Mouse (Mus musculus) erythroblast, adult 5-6 weeks (primary cell): ENCODE measurements around the gene Tnxb. TPM values are rescaled to one million over a fixed set of nuclear protein-coding genes. Genes with fewer than 3 reads are reported as not detected.

Experiments
- ATAC-seq: replicated peaks from 2 replicates; pipeline ENCODE4 v1.8.0; 2016; ENCODE audit warnings: moderate number of reproducible peaks, mild to moderate bottlenecking, moderate TSS enrichment, inconsistent platforms; ENCODE audit not compliant: poor library complexity, low FRiP score, severe bottlenecking
- total RNA-seq, 2 experiments: library from RNA; stranded (forward) in 1 of 2; stranded (reverse) in 1 of 2; fragments of 150-400 nt in 1 of 2; fragments of 200-764, 138-1000 nt in 1 of 2; gene quantifications; 2 replicates each; pipeline versions ENCODE4 v1.2.3 to v1.2.4; 2015 to 2017; ENCODE audit warnings: low replicate concordance in 2 of 2

Gene Tnxb
- total RNA-seq, 2 experiments from 2014 or later = not detected

DNA sequence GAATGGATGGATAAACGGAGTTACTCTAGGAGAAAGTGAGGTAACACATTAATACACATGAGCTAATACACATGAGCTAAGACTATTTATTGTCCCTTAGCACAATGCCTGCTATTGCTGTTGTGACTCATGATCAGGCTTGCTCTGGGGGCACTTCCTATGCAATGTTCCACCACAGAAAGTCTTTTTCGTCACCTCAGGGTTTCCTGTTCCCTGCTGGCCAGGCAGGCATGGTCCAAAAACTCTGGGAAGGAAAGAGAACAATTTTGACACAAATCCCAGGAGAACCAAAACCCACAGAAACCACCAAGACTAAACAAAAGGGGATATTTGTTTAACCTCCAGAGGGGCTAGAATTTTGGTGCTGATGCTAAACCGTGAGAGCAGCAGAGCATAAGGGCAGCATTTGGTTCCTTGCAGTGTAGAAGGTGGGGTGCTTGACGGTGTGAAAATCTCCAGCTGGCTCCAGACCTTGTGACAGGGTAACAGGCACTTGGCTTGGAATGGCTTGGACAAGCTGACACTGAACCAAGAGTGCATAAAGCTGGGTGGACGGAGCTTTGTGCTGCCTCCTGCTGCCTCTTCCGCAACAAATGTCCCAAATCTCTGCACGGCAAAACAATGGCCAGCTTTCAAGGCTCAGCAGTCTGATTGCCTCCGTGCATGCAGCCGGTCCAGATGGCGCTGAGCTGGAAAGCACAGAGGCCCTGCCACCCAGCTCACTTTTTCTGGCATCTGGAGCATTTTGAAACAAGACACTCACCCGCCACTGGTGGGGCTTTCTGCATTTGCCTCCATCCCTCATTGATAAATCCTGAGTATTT, 29.3 kb upstream of the Tnxb start:
- no peak for ATAC-seq

DNA sequence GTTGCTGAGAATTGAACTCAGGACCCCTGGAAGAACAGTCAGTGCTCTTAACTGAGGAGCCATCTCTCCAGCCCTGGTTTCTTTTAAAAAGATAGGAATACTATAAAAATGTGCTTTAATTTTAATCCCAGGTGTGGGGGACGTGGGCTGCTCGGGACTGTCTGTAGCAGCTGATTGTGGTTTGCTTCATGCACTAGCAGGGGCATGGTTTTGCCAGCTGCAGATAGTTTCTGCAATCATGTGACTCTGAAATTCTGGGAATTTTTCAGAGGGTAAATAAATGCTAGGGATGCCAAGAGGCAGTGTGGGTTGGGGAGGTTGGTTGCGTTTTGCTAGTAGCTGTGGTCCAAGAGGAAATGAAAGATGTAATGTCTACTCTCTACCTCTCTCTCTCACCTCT, 28.4 kb upstream of the Tnxb start:
- no peak for ATAC-seq

DNA sequence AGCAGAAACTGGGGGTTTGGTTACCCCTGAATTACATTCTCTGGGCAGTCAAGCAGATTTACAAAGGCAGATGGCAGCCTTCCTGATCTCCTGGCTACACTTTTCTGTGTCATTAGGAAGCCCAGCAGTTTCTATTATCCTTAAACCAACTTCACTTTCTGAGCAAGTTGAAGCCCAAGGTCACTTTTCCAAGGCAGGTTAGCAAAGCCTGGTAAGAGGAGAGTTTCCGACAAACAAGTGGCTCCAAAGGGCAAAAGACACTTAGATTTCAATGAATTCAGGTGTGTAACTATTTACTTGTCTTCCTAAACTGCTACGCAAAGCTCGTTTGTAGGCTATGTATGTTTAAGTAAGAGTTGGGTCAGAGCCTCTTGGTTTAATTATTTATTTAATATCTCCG, 27.0 kb upstream of the Tnxb start:
- ATAC-seq = no peak

DNA sequence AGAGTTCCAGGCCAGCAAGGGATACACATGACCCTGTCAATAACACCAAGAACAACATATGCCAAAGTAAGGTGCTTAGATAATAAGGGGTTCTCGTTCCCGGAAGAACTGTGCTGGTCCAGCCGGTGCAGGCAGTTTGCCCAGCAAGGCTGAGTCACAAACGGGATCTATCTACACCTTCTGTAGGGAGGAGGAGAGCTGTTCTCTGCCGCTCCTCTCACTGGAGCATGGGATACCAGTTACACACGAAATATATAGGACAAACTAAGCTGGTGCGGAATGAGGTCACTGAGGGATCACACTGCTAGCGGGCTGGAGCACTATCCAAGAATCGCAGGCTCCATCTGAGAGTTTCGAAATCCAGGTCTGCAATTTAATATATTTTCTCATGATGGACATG, 26.4 kb upstream of the Tnxb start:
- ATAC-seq = no peak

DNA sequence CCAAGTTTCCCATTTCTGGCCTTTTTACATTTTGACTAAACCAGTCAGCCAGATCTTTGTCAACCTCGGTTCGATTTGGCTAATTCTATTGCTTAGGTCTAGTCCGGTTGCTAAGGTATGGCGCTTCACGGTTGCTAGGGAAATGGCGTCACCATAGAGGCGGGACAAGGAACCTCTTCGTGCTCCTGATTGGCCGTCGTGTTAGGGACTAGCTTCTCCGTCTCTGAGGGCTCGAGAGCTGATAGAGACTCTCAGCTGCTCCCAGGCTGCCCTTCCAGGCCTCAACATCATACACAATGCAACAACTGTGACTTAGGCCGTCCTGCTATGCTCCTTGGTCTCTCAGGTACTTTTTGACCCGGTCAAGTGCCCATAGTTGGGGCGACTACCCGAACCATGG, 25.7 kb upstream of the Tnxb start, which contains the start of gene Fkbpl:
Gene Fkbpl, plus strand, starts transcription at position 157 of the 400 bp plus-strand sequence.
- peak; percentile 74 for ATAC-seq

DNA sequence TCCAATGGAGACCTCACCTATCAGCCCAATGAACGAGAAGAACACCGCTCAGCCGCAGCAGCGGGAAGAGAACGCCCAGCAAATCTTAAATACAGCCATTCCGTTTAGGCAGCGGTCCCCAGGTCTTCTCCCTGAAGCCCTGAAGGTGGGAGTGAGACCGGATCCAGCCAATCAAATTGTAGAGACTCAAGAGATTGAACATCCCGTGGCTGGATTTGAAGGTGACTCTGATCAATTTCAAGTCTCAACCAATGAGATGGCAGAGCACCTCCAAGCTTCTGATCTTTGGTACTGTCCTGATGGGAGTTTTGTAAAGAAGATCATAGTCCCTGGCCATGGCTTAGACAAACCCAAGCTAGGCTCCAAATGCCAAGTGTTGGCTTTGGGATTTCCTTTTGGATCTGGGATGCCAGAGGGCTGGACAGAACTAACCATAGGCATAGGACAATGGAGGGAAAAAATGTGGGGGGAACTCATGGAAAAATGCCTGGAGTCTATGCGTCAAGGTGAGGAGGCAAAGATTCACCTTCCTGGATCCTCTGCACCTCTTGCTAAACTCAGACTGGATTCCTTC, 25.0 kb upstream of the Tnxb start:
- no peak for ATAC-seq

DNA sequence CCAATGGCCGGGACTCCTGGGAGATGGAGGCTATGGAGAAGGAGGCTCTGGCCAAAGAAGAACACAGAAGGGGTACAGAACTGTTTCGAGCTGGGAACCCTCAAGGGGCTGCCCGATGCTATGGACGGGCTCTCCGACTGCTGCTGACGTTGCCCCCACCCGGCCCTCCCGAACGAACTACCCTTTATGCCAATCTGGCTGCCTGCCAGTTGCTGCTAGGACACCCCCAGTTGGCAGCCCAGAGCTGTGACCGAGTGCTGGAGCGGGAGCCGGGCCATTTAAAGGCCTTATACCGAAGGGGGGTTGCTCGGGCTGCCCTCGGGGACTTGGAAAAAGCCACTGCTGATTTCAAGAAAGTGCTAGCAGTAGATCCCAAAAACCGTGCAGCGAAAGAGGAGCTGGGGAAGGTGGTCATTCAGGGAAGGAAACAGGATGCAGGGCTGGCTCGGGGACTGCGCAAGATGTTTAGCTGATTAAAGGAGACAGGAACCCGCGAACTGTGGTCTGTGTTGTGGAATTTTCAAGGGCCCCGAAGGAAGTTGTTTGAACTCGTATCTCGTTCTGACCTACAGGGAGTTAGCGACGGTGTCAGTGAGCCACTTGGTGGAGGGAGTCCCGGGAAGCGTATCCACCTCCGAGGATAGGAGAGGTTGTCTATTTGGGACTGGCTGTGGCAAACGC, 24.4 kb upstream of the Tnxb start:
- ATAC-seq = no peak

DNA sequence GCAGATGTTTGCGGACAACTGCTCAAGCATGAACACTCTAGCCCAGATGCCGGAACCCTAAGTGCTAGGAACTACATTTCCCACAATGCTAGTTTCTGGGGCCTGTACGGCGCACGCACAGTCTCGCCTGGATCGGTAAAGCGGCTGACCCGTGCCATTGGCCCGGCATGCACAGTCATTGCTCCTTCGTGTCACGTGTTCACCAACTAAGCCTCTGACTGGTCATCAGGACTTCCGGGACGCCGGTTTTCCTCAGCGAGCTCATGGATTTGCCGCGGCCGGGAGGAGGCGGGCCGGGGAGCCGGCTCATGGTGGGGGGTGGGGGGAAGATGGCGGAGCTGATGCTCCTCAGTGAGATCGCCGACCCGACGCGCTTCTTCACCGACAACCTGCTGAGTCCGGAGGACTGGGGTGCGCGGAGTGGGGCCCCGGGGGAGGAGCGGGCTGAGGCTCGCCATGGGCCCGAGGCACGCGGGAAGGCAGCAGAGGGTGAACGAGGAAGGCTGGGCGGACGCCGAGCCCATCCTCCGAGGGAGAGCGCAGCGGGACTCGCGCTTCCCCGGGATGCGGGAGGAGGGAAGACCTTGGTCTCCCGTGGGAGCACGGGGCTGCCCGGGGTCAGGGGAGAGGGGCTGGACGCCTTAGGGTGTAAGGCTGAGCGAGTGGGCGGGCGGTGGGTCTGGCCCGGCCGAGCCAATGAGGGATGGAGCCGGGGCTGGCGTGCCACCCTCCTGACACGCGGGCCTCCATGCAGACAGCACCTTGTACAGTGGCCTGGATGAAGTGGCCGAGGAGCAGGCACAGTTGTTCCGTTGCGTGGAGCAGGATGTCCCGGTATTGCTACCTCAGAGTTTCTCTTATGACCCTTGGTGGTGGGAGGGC, 23.2 kb upstream of the Tnxb start, which contains the start of gene Atf6b:
Gene Atf6b, plus strand, starts transcription at position 241 of the 882 bp plus-strand sequence.
- peak; percentile 93 for ATAC-seq

DNA sequence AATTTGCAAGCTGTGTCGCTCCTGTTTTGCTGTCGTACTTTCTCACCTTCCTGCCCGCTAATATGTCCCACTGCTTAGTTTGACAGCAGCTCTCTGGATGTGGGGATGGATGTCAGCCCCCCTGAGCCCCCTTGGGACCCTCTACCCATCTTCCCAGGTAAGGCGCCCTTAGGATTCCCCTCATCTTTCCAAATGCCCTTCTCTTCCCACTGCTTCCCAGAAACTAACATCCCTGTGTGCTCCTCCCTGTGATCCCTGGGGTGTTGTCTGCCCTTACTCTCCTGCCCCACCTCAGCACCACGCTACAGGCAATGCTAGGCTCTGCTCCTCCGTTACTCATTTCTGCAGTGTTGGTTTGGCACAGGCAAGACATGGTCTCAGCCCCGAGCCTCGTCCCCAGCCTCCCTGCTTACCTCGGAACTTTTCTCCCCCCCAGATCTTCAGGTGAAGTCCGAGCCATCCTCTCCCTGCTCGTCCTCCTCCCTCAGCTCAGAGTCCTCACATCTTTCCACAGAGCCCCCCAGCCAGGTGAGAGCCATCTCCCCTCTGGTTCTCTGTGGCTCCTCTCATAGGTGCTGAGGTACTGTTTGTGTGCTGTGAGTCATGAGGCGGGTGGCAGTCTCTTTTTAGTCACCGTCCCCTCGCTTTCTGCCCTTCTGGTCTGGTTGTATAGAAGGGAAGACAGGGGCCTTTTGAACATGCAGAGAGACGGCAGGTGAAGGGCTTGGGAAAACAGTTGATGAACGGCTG, 22.0 kb upstream of the Tnxb start:
- no peak for ATAC-seq

DNA sequence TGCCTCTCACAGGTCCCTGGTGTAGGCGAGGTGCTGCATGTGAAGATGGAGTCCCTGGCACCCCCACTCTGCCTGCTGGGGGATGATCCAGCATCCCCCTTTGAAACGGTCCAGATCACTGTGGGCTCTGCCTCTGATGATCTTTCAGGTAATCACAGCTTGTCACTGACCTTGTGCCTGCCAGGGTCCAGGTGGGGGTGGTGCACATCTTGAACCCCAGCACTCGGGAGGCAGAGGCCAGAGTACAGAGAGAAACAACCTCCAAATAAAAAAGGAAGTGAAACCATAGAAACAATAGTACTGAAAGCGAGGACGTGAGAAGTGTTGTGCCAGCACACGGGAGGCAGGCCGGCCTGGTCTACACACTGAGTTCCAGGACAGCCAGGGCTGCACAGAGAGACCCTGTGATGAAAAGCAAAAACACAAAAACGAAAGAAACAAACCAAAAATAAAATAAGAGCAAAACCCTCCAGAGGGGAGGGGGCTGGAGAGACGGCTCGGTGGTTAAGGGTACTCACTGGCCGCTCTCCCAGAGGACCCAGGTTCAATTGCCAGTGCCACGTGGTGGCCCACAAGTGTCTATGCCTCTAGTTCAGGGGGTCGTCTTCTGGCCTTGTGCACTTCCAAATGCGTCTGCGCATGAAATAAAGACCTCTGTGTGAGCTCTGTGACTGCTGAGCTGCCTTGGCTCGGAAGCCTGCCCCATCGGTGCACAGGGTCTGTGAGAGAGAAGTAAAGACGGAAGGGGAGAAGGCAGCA, 21.1 kb upstream of the Tnxb start:
- ATAC-seq = no peak

DNA sequence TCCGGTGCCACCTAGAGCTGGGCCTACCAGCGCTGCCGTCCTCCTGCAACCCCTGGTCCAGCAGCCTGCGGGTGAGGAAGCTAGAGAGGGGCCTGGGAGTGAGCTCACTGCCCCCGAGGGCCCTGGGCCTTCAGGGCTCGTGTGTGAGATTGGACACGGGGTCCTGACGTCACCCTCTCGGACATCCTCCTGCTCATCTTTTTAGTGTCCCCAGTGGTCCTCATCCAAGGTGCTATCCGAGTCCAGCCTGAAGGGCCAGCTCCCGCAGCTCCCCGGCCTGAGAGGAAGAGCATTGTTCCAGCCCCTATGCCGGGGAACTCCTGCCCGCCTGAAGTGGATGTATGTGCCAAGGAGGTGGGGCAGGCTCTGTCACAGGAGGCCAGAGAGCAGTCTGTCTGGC, 19.6 kb upstream of the Tnxb start:
- ATAC-seq = no peak

DNA sequence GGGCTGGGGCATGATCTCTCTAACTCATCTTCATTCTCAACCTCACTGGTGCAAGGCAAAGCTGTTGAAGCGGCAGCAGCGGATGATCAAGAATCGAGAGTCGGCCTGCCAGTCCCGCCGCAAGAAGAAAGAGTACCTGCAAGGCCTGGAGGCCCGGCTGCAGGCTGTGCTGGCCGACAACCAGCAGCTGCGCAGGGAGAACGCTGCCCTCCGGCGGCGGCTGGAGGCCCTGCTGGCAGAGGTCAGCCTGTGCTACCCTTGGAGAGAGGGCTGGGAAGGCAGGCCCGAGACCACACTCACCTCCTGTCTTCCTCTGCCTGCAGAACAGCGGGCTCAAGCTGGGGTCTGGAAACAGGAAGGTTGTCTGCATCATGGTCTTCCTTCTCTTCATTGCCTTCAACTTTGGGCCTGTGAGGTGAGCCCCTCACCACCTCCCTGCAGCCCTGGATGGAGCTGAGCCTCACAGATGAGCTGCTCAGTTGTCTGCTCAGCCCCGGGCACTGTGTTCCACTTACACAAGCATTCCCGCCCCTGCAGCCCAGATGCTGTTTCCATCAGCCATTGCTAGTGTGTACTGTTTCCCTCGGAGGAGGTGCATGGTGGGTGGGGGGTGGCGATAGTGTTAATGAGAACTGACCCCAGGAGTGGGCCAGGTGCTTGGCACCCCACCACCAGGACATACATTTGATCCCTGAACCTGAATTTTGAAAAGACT, 18.7 kb upstream of the Tnxb start:
- no peak for ATAC-seq

DNA sequence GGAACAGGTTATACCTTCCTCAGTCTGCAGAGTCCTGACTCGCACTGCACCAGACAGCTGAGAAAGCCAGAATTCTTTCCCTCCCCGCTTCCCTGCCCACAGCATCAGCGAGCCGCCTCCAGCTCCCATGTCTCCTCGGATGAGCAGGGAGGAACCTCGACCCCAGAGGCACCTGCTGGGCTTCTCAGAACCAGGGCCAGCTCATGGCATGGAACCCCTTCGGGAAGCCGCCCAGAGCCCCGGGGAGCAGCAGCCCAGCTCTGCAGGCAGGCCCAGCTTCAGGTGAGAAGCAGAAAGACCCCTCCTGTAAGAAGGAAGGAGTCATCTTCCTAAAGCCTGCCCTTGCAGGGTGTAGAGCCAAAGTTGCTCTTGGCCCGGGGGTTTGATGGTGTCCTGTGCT, 17.8 kb upstream of the Tnxb start:
- no peak for ATAC-seq

DNA sequence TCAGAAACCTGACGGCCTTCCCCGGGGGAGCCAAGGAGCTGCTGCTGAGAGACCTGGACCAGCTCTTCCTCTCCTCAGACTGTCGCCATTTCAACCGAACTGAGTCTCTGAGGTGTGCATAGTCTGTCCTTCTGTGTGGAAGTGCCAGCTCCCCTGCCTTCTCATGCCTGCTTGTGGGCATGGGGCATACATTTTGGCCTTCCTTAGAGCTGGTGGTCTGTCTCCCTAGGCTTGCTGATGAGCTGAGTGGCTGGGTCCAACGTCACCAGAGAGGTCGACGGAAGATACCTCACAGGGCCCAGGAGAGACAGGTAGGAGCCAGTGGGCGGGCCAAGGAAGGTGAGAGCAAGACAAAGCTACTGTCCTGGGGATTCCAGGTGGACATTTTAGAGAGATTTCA, 17.4 kb upstream of the Tnxb start:
- no peak for ATAC-seq

DNA sequence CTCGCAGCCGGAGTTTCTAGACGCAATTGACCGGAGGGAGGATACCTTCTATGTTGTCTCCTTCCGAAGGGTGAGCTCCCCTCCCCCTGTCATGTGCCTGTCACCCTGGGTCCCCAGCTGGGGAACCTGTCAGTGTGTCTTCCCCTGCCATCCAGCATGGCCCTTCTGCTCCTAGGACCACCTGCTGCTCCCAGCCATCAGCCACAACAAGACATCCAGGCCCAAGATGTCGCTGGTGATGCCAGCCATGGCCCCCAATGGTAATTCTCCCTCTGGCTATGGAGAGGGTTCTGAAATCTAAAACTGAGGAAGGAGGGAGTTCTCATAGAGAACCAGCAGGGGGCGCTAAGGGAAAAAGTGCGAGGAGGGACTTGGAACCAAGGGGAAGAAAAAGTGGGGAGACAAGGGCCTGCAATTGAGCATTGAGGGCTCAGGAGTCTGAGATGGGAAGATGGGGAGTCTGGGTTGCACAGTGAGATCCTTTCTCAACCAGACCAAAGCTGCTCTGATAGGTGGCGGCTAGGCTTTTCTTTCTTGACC, 16.5 kb upstream of the Tnxb start:
- peak; percentile 47; the same call in 1 of the 2 replicates for ATAC-seq

DNA sequence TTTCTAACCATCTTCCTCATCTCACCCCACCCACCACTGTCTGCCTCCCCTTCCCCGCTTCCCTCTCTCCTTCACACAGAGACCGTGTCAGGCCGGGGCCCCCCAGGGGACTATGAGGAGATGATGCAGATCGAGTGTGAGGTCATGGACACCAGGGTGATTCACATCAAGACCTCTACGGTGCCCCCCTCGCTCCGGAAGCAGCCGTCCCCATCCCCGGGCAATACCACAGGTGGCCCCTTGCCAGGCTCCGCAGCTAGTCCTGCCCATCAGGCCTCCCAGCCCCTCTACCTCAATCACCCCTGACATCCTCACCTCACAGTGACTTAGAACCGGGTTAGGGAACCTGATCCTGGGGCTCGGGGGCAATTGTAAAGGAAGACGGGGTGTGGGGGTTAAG, 15.9 kb upstream of the Tnxb start:
- ATAC-seq = no peak

DNA sequence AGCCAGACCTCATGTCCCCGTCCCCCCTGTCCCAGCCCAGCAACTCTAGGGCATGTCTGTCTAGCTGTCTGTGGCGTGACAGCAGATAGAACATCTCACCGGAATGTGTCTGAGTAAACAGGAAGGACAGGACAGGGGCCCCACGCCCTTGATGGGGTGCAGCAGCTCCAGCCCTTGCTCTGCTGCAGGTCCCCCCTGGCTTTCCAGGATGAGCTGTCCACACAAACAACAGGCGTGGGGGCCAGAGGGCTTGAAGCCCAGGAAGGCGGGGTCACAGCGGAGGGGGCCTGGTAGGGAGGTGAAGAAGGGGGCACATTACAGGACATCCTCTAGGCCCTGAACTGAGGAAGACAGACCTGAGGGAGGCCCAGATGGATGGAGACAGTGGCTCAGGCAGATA, 15.2 kb upstream of the Tnxb start:
- ATAC-seq = no peak

DNA sequence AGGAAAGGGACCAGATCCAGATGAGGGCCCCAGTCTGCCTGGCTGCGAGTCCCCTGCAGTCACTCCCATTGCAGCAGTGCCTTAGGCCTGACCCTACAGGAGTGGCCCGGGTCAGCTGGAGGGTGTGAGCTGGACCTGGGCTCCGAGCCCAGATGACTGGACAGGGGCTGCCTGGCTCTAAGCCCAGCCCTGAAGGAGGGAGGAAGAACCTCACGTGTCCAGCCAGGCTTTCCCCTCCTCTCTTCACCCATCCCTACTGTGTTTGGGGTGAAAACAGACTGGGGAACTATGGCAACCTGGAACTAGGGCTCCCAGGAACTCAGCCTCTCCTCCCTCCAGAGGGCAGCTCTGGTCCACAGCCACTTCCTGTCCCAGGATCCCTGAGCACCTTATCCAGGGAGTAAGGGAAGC, 14.7 kb upstream of the Tnxb start:
- ATAC-seq = no peak
